Mouse (Mus musculus) myocyte (in vitro differentiated cells): ENCODE measurements at regions not wholly inside any gene's neighbourhood (a gene's known extent, or its start where the extent isn't known, plus 50 kb on each side); places are given as distances from the start of the nearest gene placed in this dataset.

ENCODE experiments used
- H3K27me3 ChIP-seq: one replicate; pipeline ENCODE4 v1.6.1; 2011; ENCODE audit not compliant: control insufficient read depth, insufficient read depth, insufficient read length
- H3K36me3 ChIP-seq: one replicate; pipeline ENCODE4 v1.6.1; 2011; ENCODE audit not compliant: control insufficient read depth, insufficient read depth
- H3K4me2 ChIP-seq: one replicate; pipeline ENCODE4 v1.6.1; 2011; ENCODE audit warnings: low read depth, control low read depth
- H3K4me3 ChIP-seq: one replicate; pipeline ENCODE4 v1.5.1; 2011; ENCODE audit warnings: mild to moderate bottlenecking, control low read depth, moderate library complexity
- H3K79me2 ChIP-seq: one replicate; pipeline ENCODE4 v1.6.1; 2011; ENCODE audit not compliant: control insufficient read depth, insufficient read depth
- H3ac ChIP-seq: one replicate; pipeline ENCODE4 v1.6.1; 2011; ENCODE audit not compliant: control insufficient read depth, insufficient read length
- CEBPB ChIP-seq: IDR thresholded peaks from 2 replicates; pipeline ENCODE4 v1.6.1; 2011; ENCODE audit warnings: mild to moderate bottlenecking, moderate library complexity; ENCODE audit not compliant: poor library complexity, insufficient read depth, severe bottlenecking
- E2F4 ChIP-seq: IDR thresholded peaks from one replicate; pipeline ENCODE4 v1.6.1; 2011; ENCODE audit warnings: mild to moderate bottlenecking, control low read depth, moderate library complexity; ENCODE audit not compliant: insufficient read depth
- MAX ChIP-seq: IDR thresholded peaks from one replicate; pipeline ENCODE4 v1.6.1; 2011; ENCODE audit warnings: low read depth, mild to moderate bottlenecking, control low read depth
- MYOD1 ChIP-seq, 3 experiments: IDR thresholded peaks; one replicate each; pipeline ENCODE4 v1.6.1; 2011; ENCODE audit warnings: control low read depth in 2 of 3, low read depth in 2 of 3, mild to moderate bottlenecking in 2 of 3, moderate library complexity in 1 of 3; ENCODE audit not compliant: insufficient read length in 2 of 3, control insufficient read depth in 1 of 3
- MYOG ChIP-seq, 3 experiments: IDR thresholded peaks; one replicate each; pipeline ENCODE4 v1.6.1; 2011; ENCODE audit warnings: control low read depth in 2 of 3, low read depth in 2 of 3, mild to moderate bottlenecking in 2 of 3; ENCODE audit not compliant: insufficient read length in 2 of 3, control insufficient read depth in 1 of 3, insufficient read depth in 1 of 3
- POLR2A ChIP-seq: IDR thresholded peaks from one replicate; pipeline ENCODE4 v1.6.1; 2011; ENCODE audit warnings: low read depth, mild to moderate bottlenecking, control low read depth, moderate library complexity; ENCODE audit not compliant: insufficient read length
- POLR2AphosphoS2 ChIP-seq: IDR thresholded peaks from one replicate; pipeline ENCODE4 v1.6.1; 2011; ENCODE audit warnings: low read depth, control low read depth; ENCODE audit not compliant: insufficient read length
- REST ChIP-seq: IDR thresholded peaks from one replicate; pipeline ENCODE4 v1.6.1; 2011; ENCODE audit warnings: mild to moderate bottlenecking, control low read depth, moderate library complexity; ENCODE audit not compliant: insufficient read depth, insufficient read length
- SRF ChIP-seq: IDR thresholded peaks from one replicate; pipeline ENCODE4 v1.6.1; 2011; ENCODE audit warnings: low read depth; ENCODE audit not compliant: control insufficient read depth, insufficient read length
- TCF12 ChIP-seq: IDR thresholded peaks from one replicate; pipeline ENCODE4 v1.6.1; 2011; ENCODE audit warnings: mild to moderate bottlenecking, control low read depth; ENCODE audit not compliant: poor library complexity, insufficient read depth, severe bottlenecking
- TCF3 ChIP-seq: IDR thresholded peaks from one replicate; pipeline ENCODE4 v1.6.1; 2011; ENCODE audit warnings: low read depth, control low read depth; ENCODE audit not compliant: insufficient read length
- USF1 ChIP-seq: IDR thresholded peaks from one replicate; pipeline ENCODE4 v1.6.1; 2011; ENCODE audit warnings: low read depth, mild to moderate bottlenecking, control low read depth, moderate library complexity

GRCm38 (mm10) chr11:86874666-86875295 lies 67.2 kb upstream of the Dhx40 start:
- TF ChIP-seq SRF (no peak), POLR2A (no peak), MYOG (IDR thresholded peaks at IDR 0.05; ENCODE audit: control insufficient read depth in 1 of 3, insufficient read depth in 1 of 3, insufficient read length in 2 of 3, low read depth in 2 of 3) (no peak), TCF3 (no peak), REST (no peak), USF1 (no peak), CEBPB (no peak), POLR2AphosphoS2 (no peak), TCF12 (no peak), MAX (no peak), MYOD1 (IDR thresholded peaks at IDR 0.05; ENCODE audit: control insufficient read depth in 1 of 3, insufficient read length in 2 of 3, low read depth in 2 of 3) (no peak), E2F4 (no peak)
- H3K4me2 ChIP-seq = no peak overlapping the region
- H3K4me3 ChIP-seq = no peak overlapping the region
- no peak overlapping the region for H3ac ChIP-seq
- H3K79me2 ChIP-seq = no peaks in the 10 kb centered on the region
- no peaks in the 10 kb centered on the region for H3K27me3 ChIP-seq
- H3K36me3 ChIP-seq = no peaks in the 10 kb centered on the region

GRCm38 (mm10) chr11:86873406-86873700 lies 65.8 kb upstream of the Dhx40 start:
- no peaks in the 10 kb centered on the region for H3K27me3 ChIP-seq
- no peaks in the 10 kb centered on the region for H3K36me3 ChIP-seq
- no peaks in the 10 kb centered on the region for H3K79me2 ChIP-seq
- no peak for TF ChIP-seq MAX
- no peak for TF ChIP-seq REST
- TF ChIP-seq POLR2A = no peak
- no peak for TF ChIP-seq USF1
- TF ChIP-seq POLR2AphosphoS2 = no peak
- TF ChIP-seq TCF12 = no peak
- TF ChIP-seq MYOD1 (IDR thresholded peaks at IDR 0.05; ENCODE audit: control insufficient read depth in 1 of 3, insufficient read length in 2 of 3, low read depth in 2 of 3) = no peak
- no peak for TF ChIP-seq MYOG (IDR thresholded peaks at IDR 0.05; ENCODE audit: control insufficient read depth in 1 of 3, insufficient read depth in 1 of 3, insufficient read length in 2 of 3, low read depth in 2 of 3)
- TF ChIP-seq CEBPB = no peak
- TF ChIP-seq E2F4 = no peak
- no peak for TF ChIP-seq TCF3
- TF ChIP-seq SRF = no peak
- no peak overlapping the region for H3K4me2 ChIP-seq
- no peak overlapping the region for H3ac ChIP-seq
- no peak overlapping the region for H3K4me3 ChIP-seq

DNA sequence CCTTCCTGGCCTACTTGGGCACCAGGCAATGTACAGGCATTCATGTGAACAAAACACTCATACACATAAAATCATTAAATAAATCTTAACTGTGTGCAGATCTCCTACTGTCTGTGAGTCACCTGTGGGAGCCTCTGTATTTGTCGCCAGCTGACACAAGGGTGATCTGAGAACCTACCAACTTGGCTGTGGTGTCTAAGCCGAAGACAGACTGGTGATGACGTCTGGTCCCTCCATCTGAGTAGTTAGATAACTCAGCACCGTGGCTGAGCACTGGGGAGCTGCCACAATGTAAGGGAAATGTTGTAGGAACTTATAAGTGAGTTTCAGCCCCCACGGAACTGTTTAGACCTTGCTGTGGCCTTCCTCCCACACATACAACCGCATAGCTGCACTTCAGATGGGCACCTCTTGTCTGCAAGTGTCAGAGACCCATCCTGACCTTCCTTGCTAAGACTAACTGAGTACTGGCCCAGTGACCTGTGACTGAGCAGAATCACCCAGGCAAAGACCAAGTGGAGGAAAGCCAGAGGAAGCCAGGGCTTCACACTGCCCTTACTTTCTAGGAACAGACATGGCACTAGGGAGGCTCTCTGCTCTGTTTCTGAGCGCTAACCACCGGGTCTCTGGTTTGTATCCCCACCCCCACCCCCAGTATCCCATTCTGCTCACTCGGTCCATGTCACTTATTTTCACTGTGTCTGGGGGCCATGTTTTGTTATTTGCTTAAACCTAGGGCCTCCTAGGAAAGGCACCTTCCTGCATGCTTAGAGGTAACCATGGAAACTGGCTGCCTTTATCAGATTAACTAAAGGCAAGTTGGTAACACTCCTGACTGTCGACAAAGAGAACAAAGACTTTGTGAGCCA lies 65.2 kb upstream of the Dhx40 start:
- TF ChIP-seq MYOD1 (IDR thresholded peaks at IDR 0.05; ENCODE audit: control insufficient read depth in 1 of 3, insufficient read length in 2 of 3, low read depth in 2 of 3) = no peak
- TF ChIP-seq E2F4 = no peak
- no peak for TF ChIP-seq TCF12
- TF ChIP-seq MYOG (IDR thresholded peaks at IDR 0.05; ENCODE audit: control insufficient read depth in 1 of 3, insufficient read depth in 1 of 3, insufficient read length in 2 of 3, low read depth in 2 of 3) = no peak
- no peak for TF ChIP-seq CEBPB
- Histone ChIP-seq H3ac (no peak overlapping the region), H3K4me2 (no peak overlapping the region), H3K79me2 (no peaks in the 10 kb centered on the region), H3K27me3 (no peaks in the 10 kb centered on the region), H3K36me3 (no peaks in the 10 kb centered on the region), H3K4me3 (no peak overlapping the region)

DNA sequence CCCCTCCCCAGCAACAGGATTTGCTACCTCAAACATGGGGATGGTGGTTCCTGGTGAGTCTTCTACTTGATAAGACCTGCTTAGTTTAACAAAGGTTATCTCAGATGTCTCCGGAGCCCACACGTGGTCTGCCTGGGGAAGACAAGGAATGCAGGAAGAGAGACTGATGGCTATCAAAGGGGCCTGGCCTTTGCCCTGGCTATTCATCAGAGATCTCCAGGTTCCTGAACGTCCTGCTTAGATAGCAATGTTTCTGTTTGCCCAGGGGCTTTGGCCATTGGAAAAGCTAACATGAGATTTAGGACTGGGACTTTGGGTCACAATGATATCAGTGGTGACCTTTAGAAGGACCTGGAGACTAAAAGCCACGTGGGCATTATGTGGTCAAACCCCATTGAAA lies 64.2 kb upstream of the Dhx40 start:
- Histone ChIP-seq H3K4me2 (no peak overlapping the region), H3K36me3 (no peaks in the 10 kb centered on the region), H3K27me3 (no peaks in the 10 kb centered on the region), H3K79me2 (no peaks in the 10 kb centered on the region), H3ac (no peak overlapping the region), H3K4me3 (no peak overlapping the region)
- no peak for TF ChIP-seq TCF3
- no peak for TF ChIP-seq E2F4
- TF ChIP-seq MYOG (IDR thresholded peaks at IDR 0.05; ENCODE audit: control insufficient read depth in 1 of 3, insufficient read depth in 1 of 3, insufficient read length in 2 of 3, low read depth in 2 of 3) = no peak
- TF ChIP-seq POLR2AphosphoS2 = no peak
- TF ChIP-seq TCF12 = no peak
- TF ChIP-seq REST = no peak
- TF ChIP-seq MYOD1 (IDR thresholded peaks at IDR 0.05; ENCODE audit: control insufficient read depth in 1 of 3, insufficient read length in 2 of 3, low read depth in 2 of 3) = no peak
- TF ChIP-seq MAX = no peak
- no peak for TF ChIP-seq SRF

GRCm38 (mm10) chr11:86870486-86871165 lies 63.1 kb upstream of the Dhx40 start:
- H3K36me3 ChIP-seq = no peaks in the 10 kb centered on the region
- no peaks in the 10 kb centered on the region for H3K79me2 ChIP-seq
- no peak overlapping the region for H3K4me3 ChIP-seq
- no peak overlapping the region for H3ac ChIP-seq
- no peak overlapping the region for H3K4me2 ChIP-seq
- no peaks in the 10 kb centered on the region for H3K27me3 ChIP-seq
- TF ChIP-seq USF1 (no peak), TCF3 (no peak), POLR2AphosphoS2 (no peak), E2F4 (no peak), MAX (no peak), MYOD1 (IDR thresholded peaks at IDR 0.05; ENCODE audit: control insufficient read depth in 1 of 3, insufficient read length in 2 of 3, low read depth in 2 of 3) (no peak)
